Mouse (Mus musculus) small intestine, adult 2 months (tissue): ENCODE measurements around the gene Gadd45a. TPM values are rescaled to one million over a fixed set of nuclear protein-coding genes. Genes with fewer than 3 reads are reported as not detected.

ENCODE experiments used
- H3K27ac ChIP-seq: fragments of 200-500 bp; 2 replicates; pipeline ENCODE4 v1.5.1; 2012; ENCODE audit warnings: low read depth, low read length, control low read depth, inconsistent platforms; ENCODE audit not compliant: insufficient read depth
- H3K27me3 ChIP-seq: fragments of 200-500 bp; 2 replicates; pipeline ENCODE4 v1.6.1; 2012; ENCODE audit warnings: mild to moderate bottlenecking, moderate library complexity, low read length, inconsistent platforms; ENCODE audit not compliant: control insufficient read depth, insufficient read depth
- H3K36me3 ChIP-seq: fragments of 200-500 bp; 2 replicates; pipeline ENCODE4 v1.6.1; 2012; ENCODE audit warnings: mild to moderate bottlenecking, low read length, control low read depth, inconsistent platforms; ENCODE audit not compliant: control insufficient read depth, insufficient read depth
- H3K4me1 ChIP-seq: fragments of 200-500 bp; 2 replicates; pipeline ENCODE4 v1.6.1; 2012; ENCODE audit warnings: low read length, inconsistent platforms, mixed read lengths; ENCODE audit not compliant: control insufficient read depth, insufficient read depth, insufficient read length
- H3K4me3 ChIP-seq: fragments of 200-500 bp; 2 replicates; pipeline ENCODE4 v1.5.1; 2012; ENCODE audit warnings: low read depth, mild to moderate bottlenecking, control low read depth, inconsistent platforms, low read length, moderate library complexity
- CTCF ChIP-seq: fragments of 200-500 bp; IDR thresholded peaks from 2 replicates; pipeline ENCODE4 v1.5.1; 2012; ENCODE audit warnings: low read depth, mild to moderate bottlenecking, control low read depth, inconsistent platforms, low read length, moderate library complexity, mixed read lengths; ENCODE audit not compliant: insufficient replicate concordance, insufficient read length; ENCODE audit errors: extremely low read depth
- POLR2A ChIP-seq: fragments of 200-500 bp; IDR thresholded peaks from 2 replicates; pipeline ENCODE4 v1.6.1; 2012; ENCODE audit warnings: low read depth, mild to moderate bottlenecking, control low read depth, inconsistent platforms, low read length, moderate library complexity
- WGBS: fragments of 180-500 bp; shearing (Covaris S2); methylation state at CpG from one replicate; pipeline ENCODE4 v1.1.7; 2018; 5-methylcytosine and 5-hydroxymethylcytosine counted together
- polyA plus RNA-seq: library from polyadenylated mRNA; depleted of rRNA; stranded (reverse); fragments of >200 nt; gene quantifications from 2 replicates; pipeline ENCODE4 v1.2.3, GENCODE M21; 2012

Gene Gadd45a
- polyA plus RNA-seq, 1 experiment: 209 TPM

DNA sequence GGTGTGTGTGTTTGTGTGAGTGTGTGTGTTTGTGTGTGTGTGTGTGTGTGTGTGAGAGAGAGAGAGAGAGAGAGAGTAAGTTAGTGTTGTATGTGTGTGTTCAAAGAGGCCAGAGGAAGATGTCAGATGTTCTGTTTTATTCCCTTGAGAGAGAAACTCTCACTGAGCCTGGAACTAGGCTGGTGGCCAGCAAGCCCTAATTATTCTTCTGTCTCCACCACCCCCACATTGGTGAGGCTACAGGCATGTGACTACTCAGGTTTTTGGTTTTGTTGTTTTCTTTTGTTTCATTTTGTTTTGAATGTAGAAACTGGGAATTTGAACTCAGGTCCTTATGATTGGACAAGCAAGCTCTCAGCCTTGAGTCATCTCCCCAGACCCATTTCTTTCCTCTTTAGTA lies 37.6 kb upstream of the Gadd45a start:
- Histone ChIP-seq H3K27me3 (no peaks in the 10 kb centered on the region), H3K36me3 (no peaks in the 10 kb centered on the region), H3K27ac (no peak overlapping the region), H3K4me1 (peaks cover 2% of the 10 kb centered on the region; the same call in 1 of the 2 replicates), H3K4me3 (no peak overlapping the region)
- no peak for TF ChIP-seq POLR2A
- no peak for TF ChIP-seq CTCF

GRCm38 (mm10) chr6:67073929-67074328 lies 36.7 kb upstream of the Gadd45a start:
- H3K27me3 ChIP-seq: no peaks in the 10 kb centered on the region

GRCm38 (mm10) chr6:67073446-67073845 lies 36.2 kb upstream of the Gadd45a start:
- Histone ChIP-seq H3K36me3 (no peaks in the 10 kb centered on the region), H3K4me1 (peaks cover 2% of the 10 kb centered on the region; the same call in 1 of the 2 replicates), H3K27me3 (no peaks in the 10 kb centered on the region), H3K4me3 (no peak overlapping the region), H3K27ac (no peak overlapping the region)
- WGBS: 93% methylated on average over 4 of the region's 4 CpGs
- TF ChIP-seq CTCF (no peak), POLR2A (no peak)

More at GRCm38 (mm10) chr6:67073929-67074328, 36.7 kb upstream of the Gadd45a start:
- no peak for TF ChIP-seq POLR2A
- no peak for TF ChIP-seq CTCF
- Histone ChIP-seq H3K27ac (no peak overlapping the region), H3K4me3 (no peak overlapping the region), H3K4me1 (peaks cover 2% of the 10 kb centered on the region; the same call in 1 of the 2 replicates), H3K36me3 (no peaks in the 10 kb centered on the region)
- WGBS: 85% methylated on average over 5 of the region's 5 CpGs

- H3K36me3 ChIP-seq: no peaks in the 10 kb centered on the region
- H3K4me3 ChIP-seq: no peak overlapping the region
- WGBS: 74% methylated on average over 1 of the region's 1 CpGs
- H3K27ac ChIP-seq: no peak overlapping the region
- no peak for TF ChIP-seq CTCF
- no peak for TF ChIP-seq POLR2A
- H3K27me3 ChIP-seq: no peaks in the 10 kb centered on the region
- H3K4me1 ChIP-seq: peaks cover 2% of the 10 kb centered on the region; the same call in 1 of the 2 replicates
These were observed 34.4 kb upstream of the Gadd45a start for GRCm38 (mm10) chr6:67071615-67072014.

DNA sequence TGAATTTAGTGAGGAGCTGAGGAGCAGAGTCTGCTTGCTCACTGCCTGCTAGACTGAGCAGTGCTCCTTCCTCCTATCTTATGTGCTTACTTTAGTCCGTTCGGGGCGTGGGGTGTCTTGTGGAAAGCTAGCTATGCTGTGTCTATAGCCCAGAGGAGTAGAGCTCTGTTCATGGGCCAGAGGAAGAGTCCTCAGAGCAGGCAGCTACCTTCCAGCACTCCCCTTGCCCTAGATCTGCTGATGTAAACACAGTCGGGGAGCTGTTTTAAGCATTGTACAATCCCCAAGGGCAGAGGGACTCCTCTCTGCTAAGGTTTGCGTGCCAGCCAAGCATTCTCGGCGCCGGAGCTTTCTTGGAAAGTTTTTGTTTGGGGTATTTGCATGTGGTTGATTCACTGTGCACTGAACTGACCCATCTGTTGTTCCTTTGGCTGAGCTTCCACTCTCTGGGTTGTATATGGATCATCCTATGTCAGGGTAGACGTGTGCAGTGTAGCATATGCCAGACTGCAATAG lies 32.6 kb upstream of the Gadd45a start:
- 0 out of 2 replicates have a peak overlapping the region, but pooled peaks have one; percentile 13 for H3K27ac ChIP-seq
- WGBS: 75% methylated on average over 9 of the region's 9 CpGs

GRCm38 (mm10) chr6:67069219-67069762 lies 32.0 kb upstream of the Gadd45a start:
- TF ChIP-seq CTCF (no peak), POLR2A (no peak)
- H3K36me3 ChIP-seq: no peaks in the 10 kb centered on the region
- H3K4me3 ChIP-seq: no peak overlapping the region
- no peak overlapping the region for H3K27ac ChIP-seq
- H3K27me3 ChIP-seq: no peaks in the 10 kb centered on the region
- peaks cover 2% of the 10 kb centered on the region; the same call in 1 of the 2 replicates for H3K4me1 ChIP-seq
- WGBS: 73% methylated on average over 8 of the region's 8 CpGs

More for the DNA sequence above, 32.6 kb upstream of the Gadd45a start:
- peaks cover 2% of the 10 kb centered on the region; the same call in 1 of the 2 replicates for H3K4me1 ChIP-seq
- no peaks in the 10 kb centered on the region for H3K36me3 ChIP-seq
- TF ChIP-seq CTCF: no peak
- no peak for TF ChIP-seq POLR2A
- H3K27me3 ChIP-seq: no peaks in the 10 kb centered on the region
- no peak overlapping the region for H3K4me3 ChIP-seq

GRCm38 (mm10) chr6:67060057-67060456 lies 22.8 kb upstream of the Gadd45a start:
- H3K4me1 ChIP-seq: peaks cover 22% of the 10 kb centered on the region
- no peak overlapping the region for H3K4me3 ChIP-seq
- no peak for TF ChIP-seq CTCF
- TF ChIP-seq POLR2A: no peak
- 80% methylated on average over 5 of the region's 5 CpGs for WGBS
- peak overlapping the region; percentile 59 for H3K27ac ChIP-seq
- H3K36me3 ChIP-seq: no peaks in the 10 kb centered on the region
- H3K27me3 ChIP-seq: no peaks in the 10 kb centered on the region
